Mouse (Mus musculus) layer of hippocampus, adult 9-11 months (tissue): ENCODE data around the gene Zdhhc9.

Experiments used
- DNase-seq: peaks from one replicate; pipeline ENCODE4 v3.0.0; 2022

Zdhhc9 gene

GRCm38 (mm10) chrX:48124132-48125071, 84.3 kb downstream of the Zdhhc9 start:
- no peak for DNase-seq
